Mouse (Mus musculus): ENCODE results near the gene Tnfaip6.

DNA sequence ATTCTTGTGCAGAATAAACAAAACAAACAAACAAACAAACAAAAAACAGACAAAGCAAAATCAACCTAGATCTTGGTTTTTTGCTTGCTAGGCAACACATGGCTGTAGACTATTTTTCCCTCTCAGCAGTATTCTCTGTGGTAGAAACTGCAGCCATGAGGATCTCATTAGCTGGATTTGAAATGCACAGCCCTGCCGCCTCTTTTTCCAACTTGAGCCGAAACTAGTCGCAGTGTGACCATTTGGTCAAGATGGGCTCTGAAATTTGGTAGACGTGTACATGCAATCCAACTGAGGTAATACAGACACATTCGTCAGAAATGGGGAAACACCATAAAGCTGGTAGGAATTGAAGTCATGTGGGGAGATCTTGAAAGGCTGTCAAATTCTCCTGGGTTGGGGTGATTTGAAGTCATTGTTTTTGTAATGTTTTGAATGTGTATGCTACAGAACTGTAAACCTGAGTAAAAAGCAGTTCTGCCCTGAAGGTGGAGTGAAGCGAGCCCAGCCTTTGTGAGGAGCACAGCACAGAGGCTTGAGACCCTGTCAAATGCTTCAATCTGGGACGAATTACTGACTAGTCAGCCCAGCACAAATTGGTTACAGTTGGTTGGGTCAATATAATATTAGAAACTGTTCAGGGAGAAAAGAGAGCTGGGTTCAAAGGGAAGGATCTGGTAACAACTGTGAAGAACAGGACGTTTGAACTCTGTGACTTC is 1.4 kb downstream of the Tnfaip6 start:
- no peak for TF ChIP-seq CTCF (IDR thresholded peaks at IDR 0.05; ENCODE audit: borderline replicate concordance, insufficient read depth, low read length)
- no peak for TF ChIP-seq POLR2A (IDR thresholded peaks at IDR 0.05; ENCODE audit: low read depth, low read length)

All from embryonic fibroblast, embryonic 13.5 days (primary cell).